Mouse (Mus musculus) myocyte (in vitro differentiated cells): ENCODE measurements around the gene Olfr876. TPM values are rescaled to one million over a fixed set of nuclear protein-coding genes. Genes with fewer than 3 reads are reported as not detected.

ENCODE experiments used
- H3K27me3 ChIP-seq: one replicate; pipeline ENCODE4 v1.6.1; 2011; ENCODE audit not compliant: control insufficient read depth, insufficient read depth, insufficient read length
- H3K36me3 ChIP-seq: one replicate; pipeline ENCODE4 v1.6.1; 2011; ENCODE audit not compliant: control insufficient read depth, insufficient read depth
- H3K4me2 ChIP-seq: one replicate; pipeline ENCODE4 v1.6.1; 2011; ENCODE audit warnings: low read depth, control low read depth
- H3K4me3 ChIP-seq: one replicate; pipeline ENCODE4 v1.5.1; 2011; ENCODE audit warnings: mild to moderate bottlenecking, control low read depth, moderate library complexity
- H3K79me2 ChIP-seq: one replicate; pipeline ENCODE4 v1.6.1; 2011; ENCODE audit not compliant: control insufficient read depth, insufficient read depth
- H3ac ChIP-seq: one replicate; pipeline ENCODE4 v1.6.1; 2011; ENCODE audit not compliant: control insufficient read depth, insufficient read length
- CEBPB ChIP-seq: IDR thresholded peaks from 2 replicates; pipeline ENCODE4 v1.6.1; 2011; ENCODE audit warnings: mild to moderate bottlenecking, moderate library complexity; ENCODE audit not compliant: poor library complexity, insufficient read depth, severe bottlenecking
- E2F4 ChIP-seq: IDR thresholded peaks from one replicate; pipeline ENCODE4 v1.6.1; 2011; ENCODE audit warnings: mild to moderate bottlenecking, control low read depth, moderate library complexity; ENCODE audit not compliant: insufficient read depth
- MAX ChIP-seq: IDR thresholded peaks from one replicate; pipeline ENCODE4 v1.6.1; 2011; ENCODE audit warnings: low read depth, mild to moderate bottlenecking, control low read depth
- MYOD1 ChIP-seq, 3 experiments: IDR thresholded peaks; one replicate each; pipeline ENCODE4 v1.6.1; 2011; ENCODE audit warnings: control low read depth in 2 of 3, low read depth in 2 of 3, mild to moderate bottlenecking in 2 of 3, moderate library complexity in 1 of 3; ENCODE audit not compliant: insufficient read length in 2 of 3, control insufficient read depth in 1 of 3
- MYOG ChIP-seq, 3 experiments: IDR thresholded peaks; one replicate each; pipeline ENCODE4 v1.6.1; 2011; ENCODE audit warnings: control low read depth in 2 of 3, low read depth in 2 of 3, mild to moderate bottlenecking in 2 of 3; ENCODE audit not compliant: insufficient read length in 2 of 3, control insufficient read depth in 1 of 3, insufficient read depth in 1 of 3
- POLR2A ChIP-seq: IDR thresholded peaks from one replicate; pipeline ENCODE4 v1.6.1; 2011; ENCODE audit warnings: low read depth, mild to moderate bottlenecking, control low read depth, moderate library complexity; ENCODE audit not compliant: insufficient read length
- POLR2AphosphoS2 ChIP-seq: IDR thresholded peaks from one replicate; pipeline ENCODE4 v1.6.1; 2011; ENCODE audit warnings: low read depth, control low read depth; ENCODE audit not compliant: insufficient read length
- REST ChIP-seq: IDR thresholded peaks from one replicate; pipeline ENCODE4 v1.6.1; 2011; ENCODE audit warnings: mild to moderate bottlenecking, control low read depth, moderate library complexity; ENCODE audit not compliant: insufficient read depth, insufficient read length
- SRF ChIP-seq: IDR thresholded peaks from one replicate; pipeline ENCODE4 v1.6.1; 2011; ENCODE audit warnings: low read depth; ENCODE audit not compliant: control insufficient read depth, insufficient read length
- TCF12 ChIP-seq: IDR thresholded peaks from one replicate; pipeline ENCODE4 v1.6.1; 2011; ENCODE audit warnings: mild to moderate bottlenecking, control low read depth; ENCODE audit not compliant: poor library complexity, insufficient read depth, severe bottlenecking
- USF1 ChIP-seq: IDR thresholded peaks from one replicate; pipeline ENCODE4 v1.6.1; 2011; ENCODE audit warnings: low read depth, mild to moderate bottlenecking, control low read depth, moderate library complexity
- polyA plus RNA-seq: library from polyadenylated mRNA; unstranded; fragments of >200 nt; fragmentation: generic; extraction: Trizol; gene quantifications from one replicate; pipeline ENCODE4 v1.2.1, GENCODE M21; 2012; ENCODE audit warnings: missing spikeins

Gene Olfr876
- polyA plus RNA-seq, 1 experiment, result not detected

- H3ac ChIP-seq, result no peak overlapping the region
- TF ChIP-seq CEBPB (0 out of 2 replicates have a peak, but pooled peaks have one; percentile 3), MYOG (IDR thresholded peaks at IDR 0.05; ENCODE audit: control insufficient read depth in 1 of 3, insufficient read depth in 1 of 3, insufficient read length in 2 of 3, low read depth in 2 of 3) (no peak), MAX (no peak), MYOD1 (IDR thresholded peaks at IDR 0.05; ENCODE audit: control insufficient read depth in 1 of 3, insufficient read length in 2 of 3, low read depth in 2 of 3) (no peak), USF1 (no peak), TCF12 (no peak), E2F4 (no peak)
Measured at GRCm38 (mm10) chr9:37808456-37808855, 5.6 kb downstream of the Olfr876 start.

DNA sequence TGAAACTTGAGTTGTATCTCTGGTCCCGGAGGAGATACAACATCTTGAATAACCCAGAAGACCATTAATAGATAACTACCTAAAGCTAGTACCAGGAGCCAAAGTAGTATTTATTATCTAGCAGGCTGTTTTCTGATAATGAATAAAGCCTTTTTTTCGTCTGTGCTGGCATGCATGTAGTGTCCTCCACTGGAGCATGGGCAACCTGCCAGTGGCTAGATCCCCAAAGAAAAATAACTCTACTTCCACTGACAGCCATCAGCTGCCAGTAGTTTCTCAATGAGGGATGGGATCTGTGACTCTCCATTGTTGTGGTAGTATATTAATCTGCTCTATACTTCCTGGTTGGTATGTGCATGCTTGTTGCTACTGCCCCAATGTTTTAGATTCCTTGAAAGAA, 6.1 kb downstream of the Olfr876 start:
- no peaks in the 10 kb centered on the region for H3K27me3 ChIP-seq
- TF ChIP-seq USF1, result no peak
- no peak for TF ChIP-seq POLR2A
- no peak for TF ChIP-seq REST
- no peaks in the 10 kb centered on the region for H3K79me2 ChIP-seq
- H3K4me2 ChIP-seq, result no peak overlapping the region
- no peak overlapping the region for H3K4me3 ChIP-seq
- H3K36me3 ChIP-seq, result no peaks in the 10 kb centered on the region
- no peak overlapping the region for H3ac ChIP-seq

More at GRCm38 (mm10) chr9:37808456-37808855, 5.6 kb downstream of the Olfr876 start:
- no peaks in the 10 kb centered on the region for H3K79me2 ChIP-seq
- no peaks in the 10 kb centered on the region for H3K27me3 ChIP-seq
- no peak overlapping the region for H3K4me2 ChIP-seq
- H3K4me3 ChIP-seq, result no peak overlapping the region
- no peaks in the 10 kb centered on the region for H3K36me3 ChIP-seq

DNA sequence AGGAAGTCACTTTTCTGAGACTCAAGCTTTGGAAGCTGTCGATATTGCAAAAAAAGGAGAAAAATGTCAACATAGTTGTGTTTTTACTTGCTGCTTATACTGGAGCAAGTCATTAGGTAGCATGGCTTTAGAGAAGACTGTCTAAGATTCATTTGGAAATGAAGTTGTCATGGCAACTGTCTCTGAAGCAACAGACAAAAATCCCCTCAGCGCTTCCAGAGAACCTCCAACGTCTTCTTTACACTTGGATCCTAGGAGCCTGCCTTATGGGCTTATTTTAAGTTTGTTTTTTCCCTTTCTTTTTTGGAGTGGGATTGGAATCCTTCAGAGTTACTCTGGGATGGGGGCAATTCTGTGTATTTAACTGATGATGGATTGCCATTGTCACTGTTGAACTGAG, 11.9 kb downstream of the Olfr876 start:
- no peak overlapping the region for H3K4me2 ChIP-seq
- no peak for TF ChIP-seq POLR2AphosphoS2
- TF ChIP-seq E2F4, result no peak

GRCm38 (mm10) chr9:37829881-37830280, 27.1 kb downstream of the Olfr876 start:
- Histone ChIP-seq H3K79me2 (no peaks in the 10 kb centered on the region), H3K36me3 (no peaks in the 10 kb centered on the region), H3K4me3 (no peak overlapping the region), H3ac (no peak overlapping the region), H3K27me3 (no peaks in the 10 kb centered on the region), H3K4me2 (no peak overlapping the region)
- no peak for TF ChIP-seq E2F4
- no peak for TF ChIP-seq MYOG (IDR thresholded peaks at IDR 0.05; ENCODE audit: control insufficient read depth in 1 of 3, insufficient read depth in 1 of 3, insufficient read length in 2 of 3, low read depth in 2 of 3)
- TF ChIP-seq CEBPB, result no peak
- TF ChIP-seq SRF, result no peak

More for the DNA sequence above, 11.9 kb downstream of the Olfr876 start:
- H3K27me3 ChIP-seq, result no peaks in the 10 kb centered on the region
- H3K4me3 ChIP-seq, result no peak overlapping the region
- no peaks in the 10 kb centered on the region for H3K36me3 ChIP-seq
- no peak overlapping the region for H3ac ChIP-seq
- H3K79me2 ChIP-seq, result no peaks in the 10 kb centered on the region

- H3ac ChIP-seq, result no peak overlapping the region
- H3K36me3 ChIP-seq, result no peaks in the 10 kb centered on the region
- TF ChIP-seq CEBPB (peak; percentile 52; the same call in 1 of the 2 replicates), USF1 (no peak)
- H3K79me2 ChIP-seq, result no peaks in the 10 kb centered on the region
- H3K4me3 ChIP-seq, result no peak overlapping the region
- H3K27me3 ChIP-seq, result no peaks in the 10 kb centered on the region
- no peak overlapping the region for H3K4me2 ChIP-seq
Measured at GRCm38 (mm10) chr9:37833341-37833740, 30.5 kb downstream of the Olfr876 start.

DNA sequence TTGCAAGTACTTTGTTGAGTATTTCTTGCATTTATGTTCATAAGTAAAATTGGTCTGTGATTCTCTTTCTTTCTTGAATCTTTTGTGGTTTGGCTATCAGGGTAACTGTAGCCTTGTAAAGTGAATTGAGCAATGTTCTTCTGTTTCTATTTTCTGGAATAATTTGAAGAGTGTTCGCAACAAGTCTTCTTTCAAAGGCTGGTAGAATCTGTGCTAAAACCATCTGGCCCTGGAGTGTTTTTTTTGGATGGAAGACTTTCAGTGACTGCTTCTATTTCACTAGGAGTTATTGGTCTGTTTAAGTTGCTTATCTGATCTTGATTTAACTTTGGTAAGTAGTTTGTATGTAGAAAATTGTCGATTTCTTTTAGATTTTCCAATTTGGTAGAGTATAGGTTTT, 46.4 kb downstream of the Olfr876 start:
- Histone ChIP-seq H3K27me3 (no peaks in the 10 kb centered on the region), H3K36me3 (no peaks in the 10 kb centered on the region), H3K79me2 (no peaks in the 10 kb centered on the region), H3ac (no peak overlapping the region), H3K4me2 (no peak overlapping the region), H3K4me3 (no peak overlapping the region)
- TF ChIP-seq MYOD1 (IDR thresholded peaks at IDR 0.05; ENCODE audit: control insufficient read depth in 1 of 3, insufficient read length in 2 of 3, low read depth in 2 of 3) (no peak), CEBPB (no peak), POLR2AphosphoS2 (no peak), REST (no peak), MAX (no peak), POLR2A (no peak)
